9 mouse cellular contexts compared by ENCODE assay signal in the genomic region with DNA sequence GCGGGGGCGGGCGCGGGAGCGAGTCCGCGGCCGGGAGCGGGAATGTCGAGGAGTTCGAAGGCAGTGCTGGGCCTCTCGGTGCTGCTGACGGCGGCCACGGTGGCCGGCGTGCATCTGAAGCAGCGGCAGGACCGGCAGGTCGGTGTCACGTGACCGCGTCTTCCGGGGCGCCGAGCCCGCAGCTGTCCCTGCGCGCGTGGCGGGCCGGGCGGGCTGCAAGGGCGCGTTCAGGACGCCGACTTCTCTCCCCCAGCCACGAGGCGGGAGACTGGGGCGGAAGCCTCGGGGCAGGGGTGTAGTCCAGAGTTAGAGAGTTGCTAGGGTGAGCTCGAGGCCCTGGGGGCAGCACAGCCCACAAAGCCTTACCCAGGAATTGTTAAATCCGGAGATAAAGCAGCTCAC. TPM values are rescaled to one million over a fixed set of nuclear protein-coding genes. Genes with fewer than 3 reads are reported as not detected.
DNase-seq lines count a peak whose midpoint lies in the region; ATAC-seq and TF ChIP-seq lines count a peak whose summit lies in the region.
"Had no signal": no experiment of that assay in that cellular context is flagged by ENCODE, and none has a peak within 500 bp of the region (broad histone marks: within the 10 kb centered on the region; RNA-seq: fewer than 3 reads in every experiment).

No protein-coding gene starts in this region.

- TF ChIP-seq CTCF in brain, embryonic 14.5 days (IDR thresholded peaks at IDR 0.05; ENCODE audit: borderline replicate concordance, extremely low read depth, insufficient read depth, insufficient read length), result no peak

- H3K27me3 ChIP-seq in kidney, embryonic 14.5 days (ENCODE audit: control insufficient read depth, insufficient read depth, low read length), result no peaks in the 10 kb centered on the region
- H3K27me3 ChIP-seq in liver, embryonic 15.5 days, result no peaks in the 10 kb centered on the region
- H3K27me3 ChIP-seq in stomach, embryonic 15.5 days (replicated peaks), result no peaks in the 10 kb centered on the region

- no peak for DNase-seq in kidney, postnatal 10 days
- DNase-seq in CD4-positive helper T cell, adult 2 months (ENCODE audit: low read depth, low spot score), result peak; percentile 87
- peak; percentile 88 for DNase-seq in brain, embryonic 14.5 days (ENCODE audit: low read depth)
- DNase-seq in gastrocnemius, postnatal 14 days, result peak; percentile 79

- peaks cover 12% of the 10 kb centered on the region for H3K36me3 ChIP-seq in kidney, embryonic 14.5 days (ENCODE audit: control insufficient read depth, insufficient read depth, low read length)
- H3K36me3 ChIP-seq in liver, embryonic 15.5 days (replicated peaks), result peaks cover 11% of the 10 kb centered on the region
- peaks cover 8% of the 10 kb centered on the region; the same call in 1 of the 2 replicates for H3K36me3 ChIP-seq in stomach, embryonic 15.5 days

- no peaks in the 10 kb centered on the region for H3K9me3 ChIP-seq in kidney, embryonic 14.5 days (ENCODE audit: control insufficient read depth, low read length)
- H3K9me3 ChIP-seq in liver, embryonic 15.5 days (replicated peaks), result no peaks in the 10 kb centered on the region
- no peaks in the 10 kb centered on the region for H3K9me3 ChIP-seq in stomach, embryonic 15.5 days

- peak overlapping the region; percentile 88 for H3K4me3 ChIP-seq in kidney, embryonic 14.5 days (ENCODE audit: low read length)
- H3K4me3 ChIP-seq in liver, embryonic 15.5 days (replicated peaks), result peak overlapping the region; percentile 91
- H3K4me3 ChIP-seq in stomach, embryonic 15.5 days (replicated peaks), result peak overlapping the region; percentile 86

- under 1% methylated on average over 43 of the region's 43 CpGs for WGBS in kidney, embryonic 14.5 days
- WGBS in liver, embryonic 15.5 days (ENCODE audit: insufficient replicate concordance), result under 1% methylated on average over 43 of the region's 43 CpGs
- under 1% methylated on average over 36 of the region's 43 CpGs for WGBS in stomach, embryonic 15.5 days

- H3K4me1 ChIP-seq in kidney, embryonic 14.5 days (ENCODE audit: control insufficient read depth, insufficient read depth, low read length), result no peaks in the 10 kb centered on the region
- peaks cover 28% of the 10 kb centered on the region for H3K4me1 ChIP-seq in liver, embryonic 15.5 days (replicated peaks)
- no peaks in the 10 kb centered on the region for H3K4me1 ChIP-seq in stomach, embryonic 15.5 days

- H3K27ac ChIP-seq in kidney, embryonic 14.5 days (ENCODE audit: low read depth, low read length), result peak overlapping the region; percentile 95
- H3K27ac ChIP-seq in liver, embryonic 15.5 days (replicated peaks), result peak overlapping the region; percentile 91
- peak overlapping the region; percentile 96 for H3K27ac ChIP-seq in stomach, embryonic 15.5 days

- H3K4me2 ChIP-seq in kidney, embryonic 14.5 days (replicated peaks; ENCODE audit: low read depth, low read length), result peak overlapping the region; percentile 55
- peak overlapping the region; percentile 85 for H3K4me2 ChIP-seq in liver, embryonic 15.5 days
- H3K4me2 ChIP-seq in stomach, embryonic 15.5 days, result peak overlapping the region; percentile 58

- peak; percentile 75 for TF ChIP-seq POLR2A in brain, embryonic 14.5 days (IDR thresholded peaks at IDR 0.05; ENCODE audit: borderline replicate concordance, extremely low read depth, insufficient read depth, insufficient read length, poor library complexity, severe bottlenecking)

- peak overlapping the region; percentile 90 for H3K9ac ChIP-seq in kidney, embryonic 14.5 days (ENCODE audit: low read depth, low read length)
- H3K9ac ChIP-seq in liver, embryonic 15.5 days, result peak overlapping the region; percentile 78
- H3K9ac ChIP-seq in stomach, embryonic 15.5 days, result peak overlapping the region; percentile 78

- peak; percentile 92 for ATAC-seq in kidney, embryonic 14.5 days (ENCODE audit: low FRiP score, low TSS enrichment)
- peak; percentile 84 for ATAC-seq in liver, embryonic 15.5 days (ENCODE audit: insufficient read depth)
- peak; percentile 81 for ATAC-seq in stomach, embryonic 15.5 days (ENCODE audit: insufficient read depth, low FRiP score, low read depth)
- ATAC-seq in cerebellum, adult (ENCODE audit: insufficient number of reproducible peaks, low FRiP score, low TSS enrichment), result no peak; the same call in none of the 2 replicates

- intact Hi-C loops in gastrocnemius, postnatal 14 days (cut with DNase I; ENCODE audit: low total_unique reads), result no loop called here

RNA-seq across cellular contexts. Expression of gene Pet117, which starts 0.2 kb away (rescaled TPM):
- not detected in 2 replicates for polyA plus RNA-seq in kidney, embryonic 14.5 days (2014; fragmentation: Nextera tagmentation; extraction: Ambion mirVana)
- polyA plus RNA-seq in brain, embryonic 14.5 days (2012; rRNA removed), result not detected in 2 replicates
- 1 to 10 TPM; 5.7 to 6.5 TPM for total RNA-seq in gastrocnemius, postnatal 14 days (2021)
- polyA plus RNA-seq in liver, embryonic 15.5 days (2015; fragmentation: Nextera tagmentation; extraction: Ambion mirVana), result 1.3 and 1.7 TPM in 2 replicates
- polyA plus RNA-seq in stomach, embryonic 15.5 days (2015; fragmentation: Nextera tagmentation; extraction: Ambion mirVana), result 0.84 and 6.1 TPM in 2 replicates

RNA-seq across cellular contexts. Expression of gene Kat14, which starts 0.2 kb away (rescaled TPM):
- 34.8 and 47.5 TPM in 2 replicates for polyA plus RNA-seq in kidney, embryonic 14.5 days (2014; fragmentation: Nextera tagmentation; extraction: Ambion mirVana)
- 29.5 and 31.6 TPM in 2 replicates for polyA plus RNA-seq in brain, embryonic 14.5 days (2012; rRNA removed)
- total RNA-seq in gastrocnemius, postnatal 14 days (2021), result 10 to 100 TPM; 15.4 to 18.8 TPM
- polyA plus RNA-seq in liver, embryonic 15.5 days (2015; fragmentation: Nextera tagmentation; extraction: Ambion mirVana), result 14.0 and 17.1 TPM in 2 replicates
- 38.6 and 40.5 TPM in 2 replicates for polyA plus RNA-seq in stomach, embryonic 15.5 days (2015; fragmentation: Nextera tagmentation; extraction: Ambion mirVana)

RNA-seq across cellular contexts. Expression of gene Ovol2, which starts 37.1 kb away (rescaled TPM):
- 1.8 and 2.1 TPM in 2 replicates for polyA plus RNA-seq in kidney, embryonic 14.5 days (2014; fragmentation: Nextera tagmentation; extraction: Ambion mirVana)
- polyA plus RNA-seq in brain, embryonic 14.5 days (2012; rRNA removed), result 0.34 TPM in 2 replicates
- total RNA-seq in gastrocnemius, postnatal 14 days (2021), result not detected
- polyA plus RNA-seq in liver, embryonic 15.5 days (2015; fragmentation: Nextera tagmentation; extraction: Ambion mirVana), result not detected in 2 replicates
- polyA plus RNA-seq in stomach, embryonic 15.5 days (2015; fragmentation: Nextera tagmentation; extraction: Ambion mirVana), result 3.6 and 4.0 TPM in 2 replicates
- total RNA-seq: heart, postnatal 14 days had no signal
